Mouse (Mus musculus): ENCODE results near the gene Rnaseh2a.
A peak's percentile ranks its signal among the peaks of the same experiment; 100 is the strongest.

DNA sequence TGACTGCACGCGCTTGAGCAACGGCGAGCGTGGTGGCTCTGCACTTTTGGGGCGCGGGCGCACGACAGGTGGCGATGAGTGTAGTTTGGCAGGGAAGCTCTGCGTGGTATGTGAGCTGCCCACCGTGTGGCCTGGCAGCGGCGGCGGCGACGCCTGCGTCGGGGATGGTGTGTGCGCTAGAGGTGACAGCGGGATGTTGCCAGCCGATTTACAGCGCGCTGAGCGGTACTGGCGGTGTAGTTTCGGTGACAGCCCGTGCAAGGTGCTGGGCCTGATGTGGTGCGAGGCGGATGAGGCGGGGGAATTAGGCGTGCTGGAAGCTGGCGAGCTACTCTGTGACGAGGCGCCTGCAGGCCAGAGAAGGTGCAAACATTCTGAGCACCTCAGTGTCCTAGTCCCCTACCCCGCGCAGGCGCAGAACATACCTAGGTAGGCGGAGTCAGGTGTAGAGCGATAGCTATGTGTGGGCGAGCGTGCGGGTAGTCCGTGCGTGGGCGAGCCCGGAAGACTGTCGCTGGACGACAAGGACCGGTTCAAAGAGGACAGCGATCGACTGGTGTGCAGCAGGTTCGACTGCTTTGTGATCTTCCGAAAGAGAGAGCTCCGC lies 56.6 kb downstream of the Rnaseh2a start:
- no peak for TF ChIP-seq CTCF (IDR thresholded peaks at IDR 0.05; ENCODE audit: low read depth, low read length)
- TF ChIP-seq POLR2A (IDR thresholded peaks at IDR 0.05; ENCODE audit: insufficient read depth, low read length): peak; percentile 88
- 0 out of 2 replicates have a peak, but pooled peaks have one; percentile 51 for TF ChIP-seq EP300 (IDR thresholded peaks at IDR 0.05; ENCODE audit: insufficient read depth, low read depth, low read length)

Data from ES-Bruce4 (cell line).